Mouse (Mus musculus): ENCODE measurements around the gene Tepp. TPM values are rescaled to one million over a fixed set of nuclear protein-coding genes. Genes with fewer than 3 reads are reported as not detected.

Tepp gene
- polyA plus RNA-seq, 1 experiment, result not detected

- no peaks in the 10 kb centered on the region for H3K79me3 ChIP-seq (ENCODE audit: low read depth)
- no peaks in the 10 kb centered on the region for H3K36me3 ChIP-seq (ENCODE audit: control insufficient read depth, insufficient read depth)
- no peak overlapping the region for H3ac ChIP-seq (ENCODE audit: control insufficient read depth, insufficient read length, low read depth)
- peaks cover 22% of the 10 kb centered on the region for H3K27me3 ChIP-seq (ENCODE audit: control insufficient read depth, insufficient read depth, insufficient read length)
- no peak overlapping the region for H3K4me3 ChIP-seq (ENCODE audit: insufficient read depth, poor library complexity, severe bottlenecking)
- H3K79me2 ChIP-seq (ENCODE audit: control insufficient read depth, insufficient read depth), result no peaks in the 10 kb centered on the region
- TF ChIP-seq CTCF (IDR thresholded peaks at IDR 0.05; ENCODE audit: control insufficient read depth, insufficient read depth, insufficient read length) (no peak), USF1 (IDR thresholded peaks at IDR 0.05; ENCODE audit: low read depth) (no peak), CEBPB (IDR thresholded peaks at IDR 0.05; ENCODE audit: low read depth) (no peak), MAX (IDR thresholded peaks at IDR 0.05) (no peak), MYOG (IDR thresholded peaks at IDR 0.05; ENCODE audit: control insufficient read depth, extremely low read depth, insufficient read length) (no peak), FOSL1 (IDR thresholded peaks at IDR 0.05; ENCODE audit: insufficient read depth, low read length, poor library complexity, severe bottlenecking) (no peak)
Observed at GRCm38 (mm10) chr8:95312836-95313235, 2.5 kb downstream of the Tepp start.

GRCm38 (mm10) chr8:95313857-95314256, 3.5 kb downstream of the Tepp start:
- peaks cover 19% of the 10 kb centered on the region for H3K27me3 ChIP-seq (ENCODE audit: control insufficient read depth, insufficient read depth, insufficient read length)
- no peaks in the 10 kb centered on the region for H3K79me3 ChIP-seq (ENCODE audit: low read depth)
- no peak overlapping the region for H3K4me3 ChIP-seq (ENCODE audit: insufficient read depth, poor library complexity, severe bottlenecking)
- H3K79me2 ChIP-seq (ENCODE audit: control insufficient read depth, insufficient read depth), result no peaks in the 10 kb centered on the region
- no peak overlapping the region for H3ac ChIP-seq (ENCODE audit: control insufficient read depth, insufficient read length, low read depth)
- no peak for TF ChIP-seq MYOG (IDR thresholded peaks at IDR 0.05; ENCODE audit: control insufficient read depth, extremely low read depth, insufficient read length)
- no peaks in the 10 kb centered on the region for H3K36me3 ChIP-seq (ENCODE audit: control insufficient read depth, insufficient read depth)

GRCm38 (mm10) chr8:95314707-95315106, 4.3 kb downstream of the Tepp start:
- H3K27me3 ChIP-seq (ENCODE audit: control insufficient read depth, insufficient read depth, insufficient read length), result peaks cover 15% of the 10 kb centered on the region
- no peaks in the 10 kb centered on the region for H3K36me3 ChIP-seq (ENCODE audit: control insufficient read depth, insufficient read depth)
- no peaks in the 10 kb centered on the region for H3K79me3 ChIP-seq (ENCODE audit: low read depth)
- no peak overlapping the region for H3K4me3 ChIP-seq (ENCODE audit: insufficient read depth, poor library complexity, severe bottlenecking)
- H3K79me2 ChIP-seq (ENCODE audit: control insufficient read depth, insufficient read depth), result no peaks in the 10 kb centered on the region
- TF ChIP-seq CTCF (IDR thresholded peaks at IDR 0.05; ENCODE audit: control insufficient read depth, insufficient read depth, insufficient read length), result no peak
- no peak for TF ChIP-seq USF1 (IDR thresholded peaks at IDR 0.05; ENCODE audit: low read depth)
- no peak for TF ChIP-seq MYOG (IDR thresholded peaks at IDR 0.05; ENCODE audit: control insufficient read depth, extremely low read depth, insufficient read length)
- TF ChIP-seq MAX (IDR thresholded peaks at IDR 0.05), result no peak
- no peak for TF ChIP-seq MYOD1 (IDR thresholded peaks at IDR 0.05; ENCODE audit: control insufficient read depth, insufficient read length, low read depth)
- no peak for TF ChIP-seq CEBPB (IDR thresholded peaks at IDR 0.05; ENCODE audit: low read depth)
- no peak for TF ChIP-seq FOSL1 (IDR thresholded peaks at IDR 0.05; ENCODE audit: insufficient read depth, low read length, poor library complexity, severe bottlenecking)
- no peak overlapping the region for H3ac ChIP-seq (ENCODE audit: control insufficient read depth, insufficient read length, low read depth)

GRCm38 (mm10) chr8:95315350-95315749, 5.0 kb downstream of the Tepp start:
- no peaks in the 10 kb centered on the region for H3K36me3 ChIP-seq (ENCODE audit: control insufficient read depth, insufficient read depth)
- H3K27me3 ChIP-seq (ENCODE audit: control insufficient read depth, insufficient read depth, insufficient read length), result peaks cover 15% of the 10 kb centered on the region
- TF ChIP-seq USF1 (IDR thresholded peaks at IDR 0.05; ENCODE audit: low read depth), result no peak
- no peak for TF ChIP-seq CTCF (IDR thresholded peaks at IDR 0.05; ENCODE audit: control insufficient read depth, insufficient read depth, insufficient read length)
- no peak overlapping the region for H3ac ChIP-seq (ENCODE audit: control insufficient read depth, insufficient read length, low read depth)
- H3K79me3 ChIP-seq (ENCODE audit: low read depth), result no peaks in the 10 kb centered on the region
- H3K4me3 ChIP-seq (ENCODE audit: insufficient read depth, poor library complexity, severe bottlenecking), result no peak overlapping the region
- H3K79me2 ChIP-seq (ENCODE audit: control insufficient read depth, insufficient read depth), result no peaks in the 10 kb centered on the region

- Histone ChIP-seq H3K79me3 (ENCODE audit: low read depth) (no peaks in the 10 kb centered on the region), H3K79me2 (ENCODE audit: control insufficient read depth, insufficient read depth) (no peaks in the 10 kb centered on the region), H3K4me3 (ENCODE audit: insufficient read depth, poor library complexity, severe bottlenecking) (no peak overlapping the region), H3K36me3 (ENCODE audit: control insufficient read depth, insufficient read depth) (peaks cover 4% of the 10 kb centered on the region), H3K27me3 (ENCODE audit: control insufficient read depth, insufficient read depth, insufficient read length) (peaks cover 4% of the 10 kb centered on the region), H3ac (ENCODE audit: control insufficient read depth, insufficient read length, low read depth) (no peak overlapping the region)
- TF ChIP-seq FOSL1 (IDR thresholded peaks at IDR 0.05; ENCODE audit: insufficient read depth, low read length, poor library complexity, severe bottlenecking) (no peak), CTCF (IDR thresholded peaks at IDR 0.05; ENCODE audit: control insufficient read depth, insufficient read depth, insufficient read length) (no peak), MYOD1 (IDR thresholded peaks at IDR 0.05; ENCODE audit: control insufficient read depth, insufficient read length, low read depth) (no peak), USF1 (IDR thresholded peaks at IDR 0.05; ENCODE audit: low read depth) (no peak), MYOG (IDR thresholded peaks at IDR 0.05; ENCODE audit: control insufficient read depth, extremely low read depth, insufficient read length) (no peak), MAX (IDR thresholded peaks at IDR 0.05) (no peak), CEBPB (IDR thresholded peaks at IDR 0.05; ENCODE audit: low read depth) (no peak)
Observed at GRCm38 (mm10) chr8:95320224-95321139, 10.1 kb downstream of the Tepp start.

- no peak for TF ChIP-seq USF1 (IDR thresholded peaks at IDR 0.05; ENCODE audit: low read depth)
- no peak for TF ChIP-seq MYOD1 (IDR thresholded peaks at IDR 0.05; ENCODE audit: control insufficient read depth, insufficient read length, low read depth)
- no peak for TF ChIP-seq FOSL1 (IDR thresholded peaks at IDR 0.05; ENCODE audit: insufficient read depth, low read length, poor library complexity, severe bottlenecking)
- TF ChIP-seq CEBPB (IDR thresholded peaks at IDR 0.05; ENCODE audit: low read depth), result no peak
- TF ChIP-seq CTCF (IDR thresholded peaks at IDR 0.05; ENCODE audit: control insufficient read depth, insufficient read depth, insufficient read length), result no peak
- no peak for TF ChIP-seq MYOG (IDR thresholded peaks at IDR 0.05; ENCODE audit: control insufficient read depth, extremely low read depth, insufficient read length)
- TF ChIP-seq MAX (IDR thresholded peaks at IDR 0.05), result no peak
Observed at GRCm38 (mm10) chr8:95323201-95323600, 12.8 kb downstream of the Tepp start.

More at GRCm38 (mm10) chr8:95323201-95323600, 12.8 kb downstream of the Tepp start:
- Histone ChIP-seq H3K36me3 (ENCODE audit: control insufficient read depth, insufficient read depth) (peaks cover 20% of the 10 kb centered on the region), H3K79me2 (ENCODE audit: control insufficient read depth, insufficient read depth) (no peaks in the 10 kb centered on the region), H3K4me3 (ENCODE audit: insufficient read depth, poor library complexity, severe bottlenecking) (no peak overlapping the region), H3ac (ENCODE audit: control insufficient read depth, insufficient read length, low read depth) (no peak overlapping the region), H3K27me3 (ENCODE audit: control insufficient read depth, insufficient read depth, insufficient read length) (peaks cover 4% of the 10 kb centered on the region), H3K79me3 (ENCODE audit: low read depth) (no peaks in the 10 kb centered on the region)

Data from C2C12 (cell line).